Mouse (Mus musculus): ENCODE results near the gene Tnp2.

DNA sequence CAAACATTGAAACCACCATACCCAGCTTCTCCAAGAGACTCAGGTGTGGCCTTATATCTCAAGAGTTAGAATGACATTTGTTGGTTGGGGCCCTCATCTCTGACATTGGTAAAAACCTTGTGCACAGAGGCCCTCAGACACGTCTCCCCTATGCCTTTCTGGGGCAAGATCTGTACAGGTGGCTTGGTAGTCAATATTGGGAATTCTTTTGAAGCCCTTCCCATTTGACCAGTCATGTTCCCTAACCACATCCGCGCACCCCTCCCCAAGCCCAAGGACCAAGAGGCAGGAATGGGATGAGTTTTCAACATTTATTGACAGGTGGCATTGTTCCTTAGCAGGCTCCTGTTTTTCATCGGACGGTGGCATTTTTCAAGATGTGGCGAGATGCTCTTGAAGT lies 7.6 kb upstream of the Tnp2 start, which contains the start of gene Prm2:
- no peak for TF ChIP-seq CTCF (conservative IDR thresholded peaks at IDR 0.05; ENCODE audit: low read length)
- TF ChIP-seq NANOG (IDR thresholded peaks at IDR 0.05; ENCODE audit: borderline replicate concordance, low read length), result no peak
- TF ChIP-seq POU5F1 (IDR thresholded peaks at IDR 0.05; ENCODE audit: borderline replicate concordance, low read length), result no peak
